Mouse (Mus musculus): ENCODE measurements around the gene Aanat. TPM values are rescaled to one million over a fixed set of nuclear protein-coding genes. Genes with fewer than 3 reads are reported as not detected.

The Aanat gene
- polyA plus RNA-seq, 1 experiment from 2014 or later, result not detected

DNA sequence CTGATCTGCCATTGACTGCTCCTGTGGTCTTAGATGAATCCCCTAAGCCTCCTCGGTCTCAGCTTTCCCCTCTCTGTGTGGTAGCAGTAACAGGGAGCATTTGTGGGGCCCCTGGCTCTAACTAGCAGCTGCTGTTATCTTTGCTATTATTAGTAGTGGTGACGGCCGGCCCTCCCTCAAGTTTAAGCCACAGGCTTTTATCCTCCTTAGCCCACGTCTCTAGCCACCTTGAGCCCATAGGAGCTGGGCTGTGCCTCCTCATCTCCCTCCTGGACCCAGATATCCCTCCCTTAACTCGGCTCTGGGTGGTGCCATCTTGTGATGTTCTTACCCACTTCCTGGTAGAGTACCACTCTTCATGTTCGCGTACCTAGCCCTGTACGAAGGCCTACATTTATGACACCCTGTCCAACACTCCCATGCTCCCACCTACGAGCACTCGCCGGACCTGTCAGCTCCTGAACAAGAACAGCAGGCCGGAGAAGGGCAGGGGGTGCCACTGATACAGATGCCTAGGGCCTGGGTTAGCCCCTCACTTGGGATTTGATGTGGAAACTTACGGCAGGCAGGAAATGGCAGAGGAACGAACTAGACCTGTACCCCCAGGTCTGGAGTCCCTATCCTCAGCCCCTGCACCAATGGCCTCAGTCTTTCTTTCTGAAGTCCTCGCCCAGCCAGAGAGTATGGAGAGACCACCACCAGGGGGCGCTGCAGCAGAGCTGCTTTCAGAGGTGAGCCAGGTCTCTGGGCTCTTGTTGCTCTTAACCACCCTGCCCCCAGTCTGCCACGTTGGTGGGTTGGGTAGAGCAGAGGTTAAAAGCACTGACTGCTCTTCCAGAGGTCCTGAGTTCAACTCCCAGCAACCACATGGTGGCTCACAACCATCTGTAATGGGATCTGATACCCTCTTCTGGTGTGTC lies 39.1 kb downstream of the Aanat start:
- Histone ChIP-seq H3K9me3 (ENCODE audit: control insufficient read depth, low read length) (no peaks in the 10 kb centered on the region), H3K4me1 (ENCODE audit: control insufficient read depth, insufficient read depth, low read length) (peaks cover 24% of the 10 kb centered on the region), H3K36me3 (ENCODE audit: control insufficient read depth, insufficient read depth, low read length) (no peaks in the 10 kb centered on the region), H3K27me3 (replicated peaks; ENCODE audit: control insufficient read depth, insufficient read depth, low read length) (peaks cover 3% of the 10 kb centered on the region; the same call in 1 of the 2 replicates), H3K4me2 (ENCODE audit: low read depth, low read length) (no peak overlapping the region), H3K4me3 (ENCODE audit: low read depth, low read length) (no peak overlapping the region), H3K9ac (ENCODE audit: low read depth, low read length) (no peak overlapping the region), H3K27ac (replicated peaks; ENCODE audit: low read depth, low read length) (no peak overlapping the region)
- no peak for ATAC-seq (ENCODE audit: low read depth)
- DNase-seq (ENCODE audit: low spot score), result no peak
- 78% methylated on average over 17 of the region's 17 CpGs for WGBS

DNA sequence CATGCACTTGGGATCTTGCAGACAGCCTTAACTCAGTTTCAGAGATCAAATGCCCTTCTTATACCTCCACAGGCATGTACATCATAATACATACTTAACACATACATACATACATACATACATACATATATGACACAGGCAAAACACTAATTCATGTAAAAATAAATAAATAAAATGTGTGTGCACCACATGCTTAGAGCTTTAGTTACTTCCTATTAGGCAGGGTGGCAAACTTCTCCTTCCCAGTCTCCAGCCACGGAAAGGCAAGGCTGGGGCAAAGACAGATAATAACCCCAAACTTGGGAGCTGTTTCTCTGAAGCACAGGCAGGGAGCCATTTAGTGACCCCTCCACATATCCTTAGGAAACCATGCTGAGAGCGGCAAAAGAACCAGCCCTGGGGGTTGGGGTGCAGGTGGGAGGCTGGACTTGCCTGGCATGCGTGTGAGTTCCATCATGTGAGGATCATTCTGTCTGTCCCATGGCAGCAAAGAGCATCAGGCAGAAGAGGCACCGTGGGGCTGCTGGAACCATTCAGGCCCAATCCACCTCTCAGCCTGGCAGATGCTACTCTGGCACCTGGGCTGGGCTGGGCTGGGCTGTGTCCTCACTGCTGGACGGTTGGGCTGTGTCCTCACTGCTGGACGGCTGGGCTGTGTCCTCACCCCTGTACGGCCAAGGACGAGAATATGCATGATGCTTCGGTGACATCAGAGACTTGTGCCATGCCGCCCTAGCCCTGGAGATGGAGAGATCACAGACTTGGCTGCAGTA lies 40.3 kb downstream of the Aanat start, which contains the start of gene Rhbdf2:
Gene Rhbdf2, minus strand, starts transcription at position 721 of the 773 bp plus-strand sequence.
- Histone ChIP-seq H3K4me3 (ENCODE audit: low read depth, low read length) (no peak within 1 kb of the TSS), H3K27ac (replicated peaks; ENCODE audit: low read depth, low read length) (no peak within 1 kb of the TSS), H3K4me2 (ENCODE audit: low read depth, low read length) (no peak within 1 kb of the TSS), H3K27me3 (replicated peaks; ENCODE audit: control insufficient read depth, insufficient read depth, low read length) (peaks cover 3% of the 10 kb centered on the region; the same call in 1 of the 2 replicates), H3K9ac (ENCODE audit: low read depth, low read length) (no peak within 1 kb of the TSS), H3K4me1 (ENCODE audit: control insufficient read depth, insufficient read depth, low read length) (peaks cover 14% of the 10 kb centered on the region; the same call in 1 of the 2 replicates), H3K36me3 (ENCODE audit: control insufficient read depth, insufficient read depth, low read length) (no peaks in the 10 kb centered on the region), H3K9me3 (ENCODE audit: control insufficient read depth, low read length) (no peaks in the 10 kb centered on the region)
- DNase-seq (ENCODE audit: low spot score) (no peak), ATAC-seq (ENCODE audit: low read depth) (no peak)
- WGBS, result 66% methylated on average over 10 of the region's 10 CpGs

DNA sequence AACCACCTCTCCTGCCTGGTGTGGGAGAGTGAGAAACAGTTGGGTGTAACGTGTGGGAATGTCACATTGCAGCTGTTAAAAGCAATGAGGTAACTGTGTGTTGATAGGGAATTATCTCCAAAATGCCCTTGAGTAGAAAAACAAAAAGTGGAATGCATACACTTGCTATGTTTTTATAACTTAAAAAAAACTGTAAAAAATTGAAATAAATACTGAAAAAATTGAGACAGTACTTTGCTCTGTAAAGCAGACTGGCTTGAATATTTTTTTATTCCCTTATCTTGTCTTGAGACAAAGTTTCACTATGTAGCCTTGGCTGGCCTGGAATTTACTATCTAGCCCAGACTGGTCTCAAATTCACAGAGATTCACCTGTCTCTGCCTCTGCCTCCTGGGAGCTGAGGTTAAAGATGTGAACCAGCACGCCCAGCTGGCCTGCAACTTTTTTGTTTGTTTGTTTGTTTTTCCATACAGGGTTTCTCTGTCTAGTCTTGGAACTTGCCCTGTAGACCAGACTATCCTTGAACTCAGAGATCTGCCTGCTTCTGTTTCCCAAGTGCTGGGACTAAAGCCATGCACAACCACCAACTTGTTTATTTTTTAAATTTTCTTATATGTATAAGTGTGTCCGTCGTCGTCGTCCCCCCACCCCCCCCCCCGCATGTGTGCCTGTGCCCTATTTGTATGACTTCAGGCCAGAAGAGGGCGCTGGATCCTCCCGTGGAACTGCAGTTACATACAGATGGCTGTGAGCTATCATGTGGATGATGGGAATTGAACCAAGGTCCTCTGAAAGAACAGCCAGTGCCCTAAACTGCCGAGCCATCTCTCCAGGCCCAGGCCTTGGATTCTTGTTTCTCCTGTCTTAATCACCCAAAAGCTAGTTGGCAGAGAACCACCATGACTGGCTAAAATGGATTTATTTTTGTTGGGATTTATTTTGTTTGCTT lies 41.1 kb downstream of the Aanat start:
- Histone ChIP-seq H3K27me3 (replicated peaks; ENCODE audit: control insufficient read depth, insufficient read depth, low read length) (peaks cover 3% of the 10 kb centered on the region; the same call in 1 of the 2 replicates), H3K4me1 (ENCODE audit: control insufficient read depth, insufficient read depth, low read length) (0 out of 2 replicates have a peak, but pooled peaks cover 10% of the 10 kb centered on the region), H3K36me3 (ENCODE audit: control insufficient read depth, insufficient read depth, low read length) (no peaks in the 10 kb centered on the region), H3K4me2 (ENCODE audit: low read depth, low read length) (no peak overlapping the region), H3K9me3 (ENCODE audit: control insufficient read depth, low read length) (no peaks in the 10 kb centered on the region), H3K9ac (ENCODE audit: low read depth, low read length) (no peak overlapping the region), H3K27ac (replicated peaks; ENCODE audit: low read depth, low read length) (no peak overlapping the region), H3K4me3 (ENCODE audit: low read depth, low read length) (no peak overlapping the region)
- no peak for DNase-seq (ENCODE audit: low spot score)
- 33% methylated on average over 10 of the region's 10 CpGs for WGBS
- ATAC-seq (ENCODE audit: low read depth), result no peak

DNA sequence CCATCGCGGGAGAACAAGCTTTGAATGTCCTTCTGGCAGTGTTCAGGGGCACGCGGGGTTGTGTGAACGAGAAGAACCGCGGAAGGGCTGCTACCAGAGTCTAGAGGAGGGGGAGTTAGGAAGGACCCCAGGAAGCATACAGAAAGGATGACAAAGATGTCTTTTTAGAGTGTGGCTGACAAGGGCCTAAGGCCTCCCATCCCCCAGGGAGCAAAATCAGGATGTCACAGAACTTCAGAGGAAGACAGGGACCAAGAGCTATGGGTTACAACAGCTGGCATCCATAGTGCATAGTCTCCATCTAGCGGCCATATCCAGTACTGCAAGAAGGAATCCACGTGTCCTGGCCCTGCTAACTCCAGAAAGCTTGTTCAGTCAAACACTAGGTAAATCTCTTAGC lies 42.5 kb downstream of the Aanat start:
- Histone ChIP-seq H3K36me3 (ENCODE audit: control insufficient read depth, insufficient read depth, low read length) (no peaks in the 10 kb centered on the region), H3K27me3 (replicated peaks; ENCODE audit: control insufficient read depth, insufficient read depth, low read length) (no peaks in the 10 kb centered on the region; the same call in 1 of the 2 replicates), H3K4me2 (ENCODE audit: low read depth, low read length) (no peak overlapping the region), H3K4me3 (ENCODE audit: low read depth, low read length) (no peak overlapping the region), H3K9ac (ENCODE audit: low read depth, low read length) (no peak overlapping the region), H3K27ac (replicated peaks; ENCODE audit: low read depth, low read length) (no peak overlapping the region), H3K9me3 (ENCODE audit: control insufficient read depth, low read length) (no peaks in the 10 kb centered on the region), H3K4me1 (ENCODE audit: control insufficient read depth, insufficient read depth, low read length) (0 out of 2 replicates have a peak, but pooled peaks cover 4% of the 10 kb centered on the region)
- DNase-seq (ENCODE audit: low spot score) (peak; percentile 88), ATAC-seq (ENCODE audit: low read depth) (peak; percentile 26; the same call in 1 of the 2 replicates)
- 47% methylated on average over 9 of the region's 9 CpGs for WGBS

DNA sequence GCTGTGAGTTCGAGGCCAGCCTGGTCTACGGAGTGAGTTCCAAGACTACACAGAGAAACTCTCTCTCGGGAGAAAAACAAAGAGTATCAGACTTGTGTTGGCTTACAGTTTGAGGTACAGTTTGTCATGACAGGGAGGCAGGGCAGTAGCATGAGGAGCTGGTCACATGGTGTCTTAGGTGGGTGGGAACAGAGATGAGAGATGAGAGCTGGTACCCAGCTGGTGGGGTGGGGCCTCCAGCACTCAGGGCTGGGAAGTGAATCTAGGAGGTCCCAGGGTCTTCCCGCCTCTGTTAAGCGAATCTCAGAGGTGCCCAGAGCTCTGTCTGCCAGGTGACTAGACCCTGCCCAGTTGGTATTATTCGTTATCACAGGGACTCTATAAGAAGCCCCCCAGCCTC lies 43.2 kb downstream of the Aanat start:
- no peaks in the 10 kb centered on the region for H3K9me3 ChIP-seq (ENCODE audit: control insufficient read depth, low read length)
- no peaks in the 10 kb centered on the region; the same call in 1 of the 2 replicates for H3K27me3 ChIP-seq (replicated peaks; ENCODE audit: control insufficient read depth, insufficient read depth, low read length)
- H3K4me3 ChIP-seq (ENCODE audit: low read depth, low read length), result no peak overlapping the region
- H3K4me2 ChIP-seq (ENCODE audit: low read depth, low read length), result no peak overlapping the region
- DNase-seq (ENCODE audit: low spot score), result no peak
- WGBS, result 85% methylated on average over 6 of the region's 6 CpGs
- H3K27ac ChIP-seq (replicated peaks; ENCODE audit: low read depth, low read length), result no peak overlapping the region
- no peak for ATAC-seq (ENCODE audit: low read depth)
- no peaks in the 10 kb centered on the region for H3K36me3 ChIP-seq (ENCODE audit: control insufficient read depth, insufficient read depth, low read length)
- H3K9ac ChIP-seq (ENCODE audit: low read depth, low read length), result no peak overlapping the region
- H3K4me1 ChIP-seq (ENCODE audit: control insufficient read depth, insufficient read depth, low read length), result 0 out of 2 replicates have a peak, but pooled peaks cover 2% of the 10 kb centered on the region

DNA sequence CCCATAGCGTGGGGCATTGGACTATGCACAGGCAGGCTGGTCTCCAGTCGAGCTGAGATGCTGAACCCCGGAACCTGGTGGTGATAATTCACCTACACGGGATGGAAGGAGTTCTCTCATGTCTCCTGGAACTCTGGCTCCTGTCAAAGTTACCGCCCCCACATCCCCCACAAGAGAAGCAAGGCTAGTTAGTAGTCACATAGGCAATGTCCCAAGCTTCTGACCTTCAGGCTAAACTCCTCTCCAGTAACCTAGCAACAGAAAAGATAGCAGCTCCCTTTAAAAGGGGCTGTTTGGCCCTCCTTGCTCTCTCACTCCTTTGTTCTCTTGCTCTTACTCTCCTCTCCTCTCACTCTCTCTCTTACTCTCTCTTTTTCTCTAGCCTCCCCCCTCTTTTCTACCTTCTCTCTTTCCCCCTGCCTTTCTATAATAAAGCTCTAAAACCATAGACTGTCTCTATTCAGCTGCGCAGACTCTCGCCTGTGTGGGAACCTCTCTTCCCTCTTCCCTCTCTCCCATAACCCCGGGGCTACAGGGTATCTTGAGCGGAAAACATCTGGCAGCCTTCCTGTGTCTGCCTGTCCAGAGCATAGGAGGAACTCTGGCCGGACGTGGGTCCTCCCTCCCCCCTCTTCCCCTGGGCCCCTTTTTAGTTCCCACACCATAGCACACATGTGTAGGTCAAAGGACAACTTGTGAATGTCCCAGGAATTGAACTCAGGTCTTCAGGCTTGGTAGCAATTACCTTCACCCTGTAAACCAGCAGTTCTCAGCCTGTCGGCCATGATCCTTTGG lies 44.1 kb downstream of the Aanat start:
- H3K27ac ChIP-seq (replicated peaks; ENCODE audit: low read depth, low read length), result no peak overlapping the region
- no peaks in the 10 kb centered on the region for H3K36me3 ChIP-seq (ENCODE audit: control insufficient read depth, insufficient read depth, low read length)
- no peak overlapping the region for H3K4me3 ChIP-seq (ENCODE audit: low read depth, low read length)
- no peaks in the 10 kb centered on the region for H3K4me1 ChIP-seq (ENCODE audit: control insufficient read depth, insufficient read depth, low read length)
- 33% methylated on average over 12 of the region's 12 CpGs for WGBS
- DNase-seq (ENCODE audit: low spot score) (no peak), ATAC-seq (ENCODE audit: low read depth) (no peak)
- H3K9ac ChIP-seq (ENCODE audit: low read depth, low read length), result no peak overlapping the region
- no peak overlapping the region for H3K4me2 ChIP-seq (ENCODE audit: low read depth, low read length)
- H3K27me3 ChIP-seq (replicated peaks; ENCODE audit: control insufficient read depth, insufficient read depth, low read length), result no peaks in the 10 kb centered on the region
- no peaks in the 10 kb centered on the region for H3K9me3 ChIP-seq (ENCODE audit: control insufficient read depth, low read length)

GRCm38 (mm10) chr11:116632962-116633361 lies 46.7 kb downstream of the Aanat start:
- Histone ChIP-seq H3K27me3 (replicated peaks; ENCODE audit: control insufficient read depth, insufficient read depth, low read length) (no peaks in the 10 kb centered on the region), H3K9me3 (ENCODE audit: control insufficient read depth, low read length) (no peaks in the 10 kb centered on the region), H3K4me2 (ENCODE audit: low read depth, low read length) (no peak overlapping the region), H3K4me3 (ENCODE audit: low read depth, low read length) (no peak overlapping the region), H3K27ac (replicated peaks; ENCODE audit: low read depth, low read length) (0 out of 2 replicates have a peak overlapping the region, but pooled peaks have one; percentile 0), H3K36me3 (ENCODE audit: control insufficient read depth, insufficient read depth, low read length) (no peaks in the 10 kb centered on the region), H3K4me1 (ENCODE audit: control insufficient read depth, insufficient read depth, low read length) (no peaks in the 10 kb centered on the region), H3K9ac (ENCODE audit: low read depth, low read length) (no peak overlapping the region)
- DNase-seq (ENCODE audit: low spot score), result peak; percentile 71
- WGBS, result 76% methylated on average over 10 of the region's 10 CpGs
- ATAC-seq (ENCODE audit: low read depth), result 0 out of 2 replicates have a peak, but pooled peaks have one; percentile 38
